Mouse (Mus musculus): ENCODE measurements at regions not wholly inside any gene's neighbourhood (a gene's known extent, or its start where the extent isn't known, plus 50 kb on each side); places are given as distances from the start of the nearest gene placed in this dataset.

DNA sequence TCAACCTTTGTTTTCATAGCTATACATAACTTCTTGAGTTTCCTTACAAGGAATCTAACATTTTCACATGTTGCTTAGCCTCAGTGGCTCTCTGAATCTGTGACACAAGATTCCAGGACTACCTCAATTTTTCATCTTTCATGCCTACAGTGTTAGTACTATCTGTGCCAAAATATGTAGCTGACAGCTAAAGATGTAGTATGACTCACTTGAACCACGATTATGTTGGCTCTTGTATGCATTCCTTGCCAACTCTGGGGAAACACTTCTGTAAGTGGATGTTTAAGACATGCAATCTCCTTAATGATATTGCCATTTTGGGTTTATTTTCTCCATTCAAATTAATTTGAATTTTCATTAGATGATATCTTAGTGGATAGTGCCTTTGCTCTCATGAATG, 254.8 kb upstream of the Ptprd start:
- TF ChIP-seq CTCF (IDR thresholded peaks at IDR 0.05; ENCODE audit: low read depth, low read length) (no peak), POLR2A (IDR thresholded peaks at IDR 0.05; ENCODE audit: extremely low read depth, insufficient read depth, low read length) (no peak)
